21 mouse cellular contexts compared by ENCODE assay signal in genomic region chr6:93979241-93979640, GRCm38 (mm10).
A peak's percentile ranks its signal among the peaks of the same experiment; 100 is the strongest.
DNase-seq lines count a peak whose midpoint lies in the region; TF ChIP-seq lines count a peak whose summit lies in the region.
"Had no signal": no experiment of that assay in that cellular context is flagged by ENCODE, and none has a peak within 500 bp of the region (broad histone marks: within the 10 kb centered on the region; RNA-seq: fewer than 3 reads in every experiment).

No protein-coding gene starts in this region.

- TF ChIP-seq CTCF in ES-Bruce4 (IDR thresholded peaks at IDR 0.05; ENCODE audit: low read depth, low read length): no peak
- TF ChIP-seq CTCF in cerebellum, adult 2 months (IDR thresholded peaks at IDR 0.05; ENCODE audit: borderline replicate concordance, insufficient read depth, low read depth, low read length): no peak

- in situ Hi-C loops in ES-E14 (cut with MboI; ENCODE audit: low sequenced_read_pairs in 2 of 2, unreplicated experiment in 2 of 2): no loop called here

- H3K4me3 ChIP-seq in ES-Bruce4 (ENCODE audit: low read depth, low read length) (no peak overlapping the region), ES-E14 (ENCODE audit: insufficient read depth in 1 of 2, low read depth in 1 of 2, low read length in 2 of 2, poor library complexity in 1 of 2, severe bottlenecking in 1 of 2) (no peak overlapping the region)
- H3K4me3 ChIP-seq in cerebellum, adult 2 months (replicated peaks; ENCODE audit: insufficient read depth, low read depth, low read length): no peak overlapping the region
- H3K4me3 ChIP-seq: embryonic facial prominence, embryonic 10.5 days; embryonic facial prominence, embryonic 12.5 days; forebrain, embryonic 13.5 days; forebrain, embryonic 15.5 days had no signal

- 96% methylated on average over 3 of the region's 3 CpGs for WGBS in cerebellum, adult 2 months

- H3K27ac ChIP-seq in ES-Bruce4 (ENCODE audit: insufficient read depth, low read length) (peak overlapping the region; percentile 71), ES-E14 (ENCODE audit: insufficient read depth, low read depth, low read length, poor library complexity, severe bottlenecking) (peak overlapping the region; percentile 53; the same call in 1 of the 2 replicates)
- H3K27ac ChIP-seq in cerebellum, adult 2 months (ENCODE audit: insufficient read depth, low read length): no peak overlapping the region
- H3K27ac ChIP-seq: embryonic facial prominence, embryonic 10.5 days; embryonic facial prominence, embryonic 12.5 days; forebrain, embryonic 13.5 days; forebrain, embryonic 15.5 days had no signal

- DNase-seq in ES-E14 (ENCODE audit: low read depth, low spot score) (peak; percentile 46), WW6 (ENCODE audit: low read depth, low spot score) (peak; percentile 38)
- DNase-seq in urinary bladder, postnatal 4 days (ENCODE audit: low spot score in 2 of 2): no peak
- no peak for DNase-seq in layer of hippocampus, postnatal 10 days (ENCODE audit: low spot score in 2 of 2)
- DNase-seq in cerebellum, adult 2 months: no peak
- DNase-seq: adrenal gland, adult 8-10 months; adrenal gland, postnatal 14 days; adrenal gland, postnatal 36 days; B cell, adult 2 months; cerebellum, adult 11-12 months; cerebellum, adult 8-10 months; cerebellum, adult 9-11 months; cerebellum, postnatal 14 days; cerebellum, postnatal 36 days; forebrain, postnatal 0 days had no signal

- H3K4me1 ChIP-seq in ES-Bruce4 (ENCODE audit: control insufficient read depth, insufficient read depth, low read length) (peaks cover 6% of the 10 kb centered on the region), ES-E14 (ENCODE audit: control insufficient read depth in 2 of 2, insufficient read depth in 2 of 2, low read length in 2 of 2, poor library complexity in 1 of 2) (peaks cover 16 to 32% of the 10 kb centered on the region in 2 experiments)
- H3K4me1 ChIP-seq in cerebellum, adult 2 months (ENCODE audit: control insufficient read depth, insufficient read depth, low read length): no peaks in the 10 kb centered on the region; the same call in 1 of the 2 replicates

- no peaks in the 10 kb centered on the region for H3K36me3 ChIP-seq in ES-Bruce4 (ENCODE audit: control insufficient read depth, insufficient read depth, low read length, poor library complexity, severe bottlenecking)
- no peaks in the 10 kb centered on the region; the same call in 1 of the 2 replicates for H3K36me3 ChIP-seq in ES-E14 (ENCODE audit: control insufficient read depth, insufficient read depth, low read length, poor library complexity, severe bottlenecking)
- H3K36me3 ChIP-seq: forebrain, embryonic 15.5 days had no signal

- TF ChIP-seq POLR2A in ES-Bruce4 (IDR thresholded peaks at IDR 0.05; ENCODE audit: insufficient read depth, low read length): no peak
- TF ChIP-seq POLR2A in cerebellum, adult 2 months (IDR thresholded peaks at IDR 0.05; ENCODE audit: borderline replicate concordance, insufficient read depth, low read length): no peak

- H3K9me3 ChIP-seq in ES-Bruce4 (replicated peaks; ENCODE audit: control insufficient read depth, insufficient read depth, low read length, poor library complexity, severe bottlenecking) (no peaks in the 10 kb centered on the region), ES-E14 (ENCODE audit: control insufficient read depth, insufficient read depth, low read depth, low read length) (no peaks in the 10 kb centered on the region)
- H3K9me3 ChIP-seq: embryonic facial prominence, embryonic 12.5 days; forebrain, embryonic 13.5 days; forebrain, embryonic 15.5 days had no signal

- H3K9ac ChIP-seq in ES-Bruce4 (ENCODE audit: low read depth, poor library complexity, severe bottlenecking) (no peak overlapping the region), ES-E14 (ENCODE audit: insufficient read depth, low read depth, low read length, poor library complexity, severe bottlenecking) (no peak overlapping the region)
- H3K9ac ChIP-seq: embryonic facial prominence, embryonic 12.5 days; forebrain, embryonic 13.5 days; forebrain, embryonic 15.5 days; forebrain, postnatal 0 days had no signal

- TF ChIP-seq EP300 in ES-Bruce4 (IDR thresholded peaks at IDR 0.05; ENCODE audit: insufficient read depth, low read depth, low read length): no peak

- H3K27me3 ChIP-seq in ES-Bruce4 (ENCODE audit: control insufficient read depth, insufficient read depth, low read length, poor library complexity, severe bottlenecking): no peaks in the 10 kb centered on the region
- H3K27me3 ChIP-seq in cerebellum, adult 2 months (ENCODE audit: control insufficient read depth, insufficient read depth, low read length): no peaks in the 10 kb centered on the region
- H3K27me3 ChIP-seq: CH12.LX; embryonic facial prominence, embryonic 12.5 days; forebrain, embryonic 13.5 days; forebrain, embryonic 15.5 days had no signal

TF ChIP-seq in ES-E14, 5 proteins besides CTCF, POLR2A, EP300 and RAD21:
- TF ChIP-seq CHD2 (IDR thresholded peaks at IDR 0.05; ENCODE audit: low read depth, low read length) (no peak), HCFC1 (IDR thresholded peaks at IDR 0.05; ENCODE audit: borderline replicate concordance, insufficient read depth, low read length) (no peak), ZC3H11A (IDR thresholded peaks at IDR 0.05; ENCODE audit: borderline replicate concordance, low read depth, low read length) (no peak; the same call in 1 of the 2 replicates), MAFK (IDR thresholded peaks at IDR 0.05; ENCODE audit: insufficient read depth, low read depth, low read length) (no peak), ZNF384 (IDR thresholded peaks at IDR 0.05; ENCODE audit: low read depth, low read length) (no peak)

Comparison
In these comparisons a context has a peak if more than half of its experiments do, and no peak if none do; other contexts are left out.
1. DNase-seq: peak in ES-E14 (single experiment) and WW6 (single experiment); none in urinary bladder, postnatal 4 days (0 of 2), layer of hippocampus, postnatal 10 days (0 of 2) and cerebellum, adult 2 months (0 of 2).